Mouse (Mus musculus) MEL (cell line): ENCODE results near the gene Schip1.

Experiments used
- CTCF ChIP-seq, 3 experiments: IDR thresholded peaks in 2 of 3; conservative IDR thresholded peaks in 1 of 3; 2 replicates each; pipeline ENCODE4 v1.5.1; 2011 to 2012; ENCODE audit warnings: low read length in 3 of 3, low read depth in 2 of 3, mild to moderate bottlenecking in 2 of 3, improper control_type of control experiment in 1 of 3, inconsistent platforms in 1 of 3, mixed read lengths in 1 of 3, moderate library complexity in 1 of 3; ENCODE audit not compliant: control insufficient read depth in 1 of 3, insufficient read depth in 1 of 3, poor library complexity in 1 of 3, severe bottlenecking in 1 of 3
- HCFC1 ChIP-seq: IDR thresholded peaks from 2 replicates; pipeline ENCODE4 v1.6.1; 2012; ENCODE audit warnings: low read depth, mild to moderate bottlenecking, inconsistent platforms, low read length, improper control_type of control experiment, moderate library complexity
- MAX ChIP-seq: IDR thresholded peaks from 2 replicates; pipeline ENCODE4 v1.6.1; 2011; ENCODE audit warnings: low read length, improper control_type of control experiment
- NELFE ChIP-seq: IDR thresholded peaks from 2 replicates; pipeline ENCODE4 v1.6.1; 2011; ENCODE audit warnings: low read depth, low read length, improper control_type of control experiment
- NRF1 ChIP-seq: IDR thresholded peaks from 2 replicates; pipeline ENCODE4 v1.6.1; 2014; ENCODE audit warnings: low read depth, mild to moderate bottlenecking, inconsistent platforms, low read length, improper control_type of control experiment, moderate library complexity; ENCODE audit not compliant: poor library complexity, insufficient read depth, severe bottlenecking
- SIN3A ChIP-seq: IDR thresholded peaks from 2 replicates; pipeline ENCODE4 v1.6.1; 2012; ENCODE audit warnings: low read length, improper control_type of control experiment, inconsistent platforms
- USF1 ChIP-seq: IDR thresholded peaks from 2 replicates; pipeline ENCODE4 v1.6.1; 2014; ENCODE audit warnings: low read depth, mild to moderate bottlenecking, inconsistent platforms, low read length, improper control_type of control experiment, moderate library complexity

- TF ChIP-seq CTCF (IDR thresholded peaks at IDR 0.05 in 2 of 3, conservative IDR thresholded peaks at IDR 0.05 in 1 of 3; ENCODE audit: control insufficient read depth in 1 of 3, insufficient read depth in 1 of 3, low read depth in 2 of 3, low read length in 3 of 3, poor library complexity in 1 of 3, severe bottlenecking in 1 of 3) (no peak), HCFC1 (no peak), SIN3A (no peak), USF1 (no peak), MAX (no peak), NELFE (no peak), NRF1 (no peak)
Measured at GRCm38 (mm10) chr3:68610598-68611261, 546.1 kb downstream of the Schip1 start.
